Mouse (Mus musculus): Measurements from ENCODE around the gene Gm42906. TPM values are rescaled to one million over a fixed set of nuclear protein-coding genes. Genes with fewer than 3 reads are reported as not detected.

Gm42906 gene
- total and polyA plus RNA-seq, 3 experiments, result not detected

DNA sequence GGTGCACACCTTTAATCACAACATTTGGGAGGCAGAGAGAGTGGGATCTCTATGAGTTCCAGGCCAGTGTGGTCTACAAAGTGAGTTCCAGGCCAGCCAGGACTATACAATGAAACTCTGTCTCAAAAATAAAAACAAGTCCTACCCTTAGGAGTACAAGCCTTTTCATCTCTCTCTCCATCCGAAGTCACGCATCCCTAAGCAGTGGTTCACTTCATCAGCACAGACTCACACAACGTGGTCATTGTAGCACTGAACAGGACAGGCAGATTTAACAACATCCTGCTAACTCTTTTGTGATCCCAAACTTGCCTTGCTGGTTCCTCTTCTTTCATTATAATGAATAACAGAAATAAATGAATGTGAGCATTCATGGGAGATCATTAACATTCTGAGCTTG is 226.7 kb downstream of the Gm42906 start:
- TF ChIP-seq NELFE (IDR thresholded peaks at IDR 0.05; ENCODE audit: low read depth, low read length), result no peak
- TF ChIP-seq POLR2AphosphoS2 (IDR thresholded peaks at IDR 0.05; ENCODE audit: low read length), result no peak
- TF ChIP-seq MAFK (IDR thresholded peaks at IDR 0.05; ENCODE audit: borderline replicate concordance, low read depth, low read length), result no peak
- TF ChIP-seq MXI1 (IDR thresholded peaks at IDR 0.05; ENCODE audit: low read depth, low read length), result no peak
- TF ChIP-seq USF2 (IDR thresholded peaks at IDR 0.05; ENCODE audit: borderline replicate concordance in 1 of 2, insufficient read depth in 1 of 2, low read depth in 1 of 2, low read length in 2 of 2), result no peak
- TF ChIP-seq CTCF (IDR thresholded peaks at IDR 0.05 in 2 of 3, conservative IDR thresholded peaks at IDR 0.05 in 1 of 3; ENCODE audit: control insufficient read depth in 1 of 3, insufficient read depth in 1 of 3, low read depth in 2 of 3, low read length in 3 of 3, poor library complexity in 1 of 3, severe bottlenecking in 1 of 3), result no peak
- TF ChIP-seq ZC3H11A (IDR thresholded peaks at IDR 0.05; ENCODE audit: low read depth, low read length), result no peak
- TF ChIP-seq ETS1 (IDR thresholded peaks at IDR 0.05; ENCODE audit: low read depth, low read length), result no peak
- no peak for TF ChIP-seq USF1 (IDR thresholded peaks at IDR 0.05; ENCODE audit: low read depth, low read length)
- TF ChIP-seq RCOR1 (IDR thresholded peaks at IDR 0.05; ENCODE audit: low read depth, low read length), result no peak
- TF ChIP-seq GABPA (IDR thresholded peaks at IDR 0.05; ENCODE audit: low read depth, low read length), result no peak
- TF ChIP-seq ZKSCAN1 (IDR thresholded peaks at IDR 0.05; ENCODE audit: low read depth, low read length), result no peak
- no peak for TF ChIP-seq TCF12 (IDR thresholded peaks at IDR 0.05; ENCODE audit: low read depth, low read length)
- TF ChIP-seq BHLHE40 (IDR thresholded peaks at IDR 0.05; ENCODE audit: borderline replicate concordance, low read depth, low read length), result no peak
- no peak for TF ChIP-seq MYC (IDR thresholded peaks at IDR 0.05; ENCODE audit: low read depth, low read length)
- TF ChIP-seq ZMIZ1 (IDR thresholded peaks at IDR 0.05; ENCODE audit: low read depth, low read length), result no peak
- Histone ChIP-seq H3K27me3 (ENCODE audit: control insufficient read depth in 1 of 2, insufficient read depth in 2 of 2, low read length in 2 of 2) (no peaks in the 10 kb centered on the region), H3K36me3 (ENCODE audit: control insufficient read depth in 1 of 2, insufficient read depth in 2 of 2, low read length in 2 of 2) (no peaks in the 10 kb centered on the region), H3K4me3 (ENCODE audit: control insufficient read depth in 1 of 2, insufficient read depth in 1 of 2, low read depth in 2 of 2, low read length in 2 of 2) (no peak overlapping the region), H3K27ac (ENCODE audit: control insufficient read depth, low read depth, low read length) (no peak overlapping the region), H3K4me1 (ENCODE audit: control insufficient read depth in 1 of 2, insufficient read depth in 2 of 2, low read length in 2 of 2) (no peaks in the 10 kb centered on the region), H3K9ac (ENCODE audit: control insufficient read depth, low read depth, low read length, poor library complexity, severe bottlenecking) (no peak overlapping the region), H3K79me2 (ENCODE audit: control insufficient read depth, insufficient read depth, low read length, poor library complexity) (no peaks in the 10 kb centered on the region), H3K9me3 (replicated peaks; ENCODE audit: insufficient read depth, low read length) (no peaks in the 10 kb centered on the region)
- no peak for DNase-seq (ENCODE audit: low read depth, low spot score)

DNA sequence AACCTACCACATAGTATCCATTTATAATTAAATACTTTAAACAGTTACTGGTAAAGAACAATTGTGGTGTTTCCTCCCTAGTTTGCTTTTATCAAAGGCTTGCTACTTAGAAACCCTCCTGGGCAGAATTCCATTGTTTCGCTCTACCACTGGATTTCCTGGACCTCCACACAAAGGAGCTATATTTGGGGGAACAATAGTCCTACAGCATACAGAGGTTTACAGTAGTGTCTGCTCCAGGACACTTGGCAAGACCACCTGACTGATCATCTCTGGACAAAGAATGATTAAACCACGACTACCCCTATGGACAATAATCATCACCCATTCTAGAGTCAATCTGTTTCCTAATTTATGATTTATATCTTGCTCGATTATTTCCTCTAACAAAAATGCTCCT is 228.7 kb downstream of the Gm42906 start:
- Histone ChIP-seq H3K27me3 (ENCODE audit: control insufficient read depth in 1 of 2, insufficient read depth in 2 of 2, low read length in 2 of 2) (no peaks in the 10 kb centered on the region), H3K9ac (ENCODE audit: control insufficient read depth, low read depth, low read length, poor library complexity, severe bottlenecking) (no peak overlapping the region), H3K4me3 (ENCODE audit: control insufficient read depth in 1 of 2, insufficient read depth in 1 of 2, low read depth in 2 of 2, low read length in 2 of 2) (no peak overlapping the region), H3K79me2 (ENCODE audit: control insufficient read depth, insufficient read depth, low read length, poor library complexity) (no peaks in the 10 kb centered on the region), H3K9me3 (replicated peaks; ENCODE audit: insufficient read depth, low read length) (no peaks in the 10 kb centered on the region), H3K27ac (ENCODE audit: control insufficient read depth, low read depth, low read length) (no peak overlapping the region), H3K4me1 (ENCODE audit: control insufficient read depth in 1 of 2, insufficient read depth in 2 of 2, low read length in 2 of 2) (no peaks in the 10 kb centered on the region), H3K36me3 (ENCODE audit: control insufficient read depth in 1 of 2, insufficient read depth in 2 of 2, low read length in 2 of 2) (no peaks in the 10 kb centered on the region)
- TF ChIP-seq SMC3 (IDR thresholded peaks at IDR 0.05; ENCODE audit: low read depth, low read length) (no peak), BHLHE40 (IDR thresholded peaks at IDR 0.05; ENCODE audit: borderline replicate concordance, low read depth, low read length) (no peak), SIN3A (IDR thresholded peaks at IDR 0.05; ENCODE audit: low read length) (no peak), MAX (IDR thresholded peaks at IDR 0.05; ENCODE audit: low read length) (no peak), POLR2AphosphoS2 (IDR thresholded peaks at IDR 0.05; ENCODE audit: low read length) (no peak), RAD21 (IDR thresholded peaks at IDR 0.05; ENCODE audit: low read depth, low read length) (no peak), POLR2A (IDR thresholded peaks at IDR 0.05; ENCODE audit: control insufficient read depth in 1 of 2, insufficient read depth in 1 of 2, low read depth in 1 of 2, low read length in 2 of 2, poor library complexity in 1 of 2) (no peak), GATA1 (IDR thresholded peaks at IDR 0.05; ENCODE audit: low read depth, low read length) (no peak), MXI1 (IDR thresholded peaks at IDR 0.05; ENCODE audit: low read depth, low read length) (no peak)
- DNase-seq (ENCODE audit: low read depth, low spot score), result no peak

Measured in MEL (cell line).